In genomic region chr6:113251921-113252320, GRCm38 (mm10) we compare ENCODE assay signal across 24 mouse cellular contexts. TPM values are rescaled to one million over a fixed set of nuclear protein-coding genes. Genes with fewer than 3 reads are reported as not detected.
DNase-seq lines count a peak whose midpoint lies in the region; ATAC-seq and TF ChIP-seq lines count a peak whose summit lies in the region.
"Had no signal": no experiment of that assay in that cellular context is flagged by ENCODE, and none has a peak within 500 bp of the region (broad histone marks: within the 10 kb centered on the region; RNA-seq: fewer than 3 reads in every experiment).

No protein-coding gene starts in this region.

- H3K4me2 ChIP-seq in liver, postnatal 0 days (ENCODE audit: low read depth, low read length): no peak overlapping the region
- no peak overlapping the region for H3K4me2 ChIP-seq in liver, embryonic 11.5 days
- H3K4me2 ChIP-seq: embryonic facial prominence, embryonic 15.5 days; heart, embryonic 15.5 days; limb, embryonic 15.5 days had no signal

- H3K4me3 ChIP-seq in gastrocnemius, adult 2 months: no peak overlapping the region
- H3K4me3 ChIP-seq in liver, postnatal 0 days (ENCODE audit: low read depth, low read length): no peak overlapping the region
- no peak overlapping the region for H3K4me3 ChIP-seq in liver, embryonic 11.5 days (ENCODE audit: low read depth, low read length)
- H3K4me3 ChIP-seq in ES-E14 (ENCODE audit: insufficient read depth in 1 of 2, low read depth in 1 of 2, low read length in 2 of 2, poor library complexity in 1 of 2, severe bottlenecking in 1 of 2): no peak overlapping the region
- H3K4me3 ChIP-seq: embryonic facial prominence, embryonic 15.5 days; forebrain, embryonic 10.5 days; heart, embryonic 15.5 days; limb, embryonic 15.5 days had no signal

- peaks cover 53% of the 10 kb centered on the region for H3K36me3 ChIP-seq in liver, postnatal 0 days (replicated peaks; ENCODE audit: insufficient read depth, low read length)
- peaks cover 19% of the 10 kb centered on the region for H3K36me3 ChIP-seq in liver, embryonic 11.5 days (ENCODE audit: control insufficient read depth, insufficient read depth, low read length)
- peaks cover 15% of the 10 kb centered on the region; the same call in 1 of the 2 replicates for H3K36me3 ChIP-seq in ES-E14 (ENCODE audit: control insufficient read depth, insufficient read depth, low read length, poor library complexity, severe bottlenecking)

- in situ Hi-C loops in ES-E14 (cut with MboI; ENCODE audit: low sequenced_read_pairs in 2 of 2, unreplicated experiment in 2 of 2): no loop called here

- no peak overlapping the region for H3K9ac ChIP-seq in liver, postnatal 0 days (replicated peaks)
- H3K9ac ChIP-seq in liver, embryonic 11.5 days (ENCODE audit: low read depth, low read length): no peak overlapping the region
- no peak overlapping the region for H3K9ac ChIP-seq in ES-E14 (ENCODE audit: insufficient read depth, low read depth, low read length, poor library complexity, severe bottlenecking)
- H3K9ac ChIP-seq: embryonic facial prominence, embryonic 15.5 days; heart, embryonic 15.5 days; limb, embryonic 15.5 days had no signal

- no peaks in the 10 kb centered on the region for H3K27me3 ChIP-seq in liver, postnatal 0 days (ENCODE audit: insufficient read depth, low read length)
- no peaks in the 10 kb centered on the region for H3K27me3 ChIP-seq in liver, embryonic 11.5 days (replicated peaks; ENCODE audit: control insufficient read depth, insufficient read depth, low read length)
- H3K27me3 ChIP-seq: embryonic facial prominence, embryonic 15.5 days; heart, embryonic 15.5 days; limb, embryonic 15.5 days had no signal

- peak; percentile 27; the same call in 1 of the 2 replicates for TF ChIP-seq CTCF in gastrocnemius, adult 2 months (IDR thresholded peaks at IDR 0.05)
- peak; percentile 30 for TF ChIP-seq CTCF in liver, postnatal 0 days (IDR thresholded peaks at IDR 0.05; ENCODE audit: low read depth)

- intact Hi-C loops in gastrocnemius, adult 2 months (cut with DNase I): loop anchor here (5.0 kb wide), 1 partner anchor 50 kb away; no protein-coding TSS in a partner anchor

- no peak for TF ChIP-seq EP300 in liver, postnatal 0 days (IDR thresholded peaks at IDR 0.05; ENCODE audit: low read depth)

- H3K27ac ChIP-seq in gastrocnemius, adult 2 months: no peak overlapping the region
- no peak overlapping the region for H3K27ac ChIP-seq in liver, postnatal 0 days (ENCODE audit: low read depth)
- H3K27ac ChIP-seq in liver, embryonic 11.5 days (ENCODE audit: low read depth, low read length): no peak overlapping the region
- H3K27ac ChIP-seq in ES-E14 (ENCODE audit: insufficient read depth, low read depth, low read length, poor library complexity, severe bottlenecking): no peak overlapping the region
- H3K27ac ChIP-seq: embryonic facial prominence, embryonic 15.5 days; forebrain, embryonic 10.5 days; heart, embryonic 15.5 days; limb, embryonic 15.5 days had no signal

- DNase-seq in gastrocnemius, adult 2 months: no peak
- no peak for DNase-seq in gastrocnemius, postnatal 10 days
- DNase-seq in liver, postnatal 0 days: no peak
- DNase-seq in liver, embryonic 11.5 days (ENCODE audit: low spot score): no peak
- DNase-seq in ES-E14 (ENCODE audit: low read depth, low spot score) (no peak), MN1 (ENCODE audit: low spot score) (no peak)
- peak; percentile 29 for DNase-seq in induced T-regulatory cell, adult 2 months (ENCODE audit: low read depth)
- no peak for DNase-seq in left cerebral cortex, adult 8-10 months (ENCODE audit: low spot score in 2 of 2)
- DNase-seq: cerebellum, adult 18-20 months; cerebellum, postnatal 36 days; heart, adult 11 months; heart, postnatal 4 days; kidney, adult 18-20 months; kidney, postnatal 25 days; lung, adult 2 months; lung, postnatal 4 days; retina, postnatal 1 day had no signal

- no peak for ATAC-seq in liver, postnatal 0 days
- ATAC-seq in liver, embryonic 11.5 days (replicated peaks; ENCODE audit: low FRiP score): no peak
- ATAC-seq: hindbrain, embryonic 16.5 days had no signal

- H3K4me1 ChIP-seq in liver, postnatal 0 days (ENCODE audit: insufficient read depth): no peaks in the 10 kb centered on the region
- no peaks in the 10 kb centered on the region for H3K4me1 ChIP-seq in liver, embryonic 11.5 days (replicated peaks; ENCODE audit: control insufficient read depth, insufficient read depth, low read length)
- H3K4me1 ChIP-seq in ES-E14 (ENCODE audit: control insufficient read depth in 2 of 2, insufficient read depth in 2 of 2, low read length in 2 of 2, poor library complexity in 1 of 2): peaks cover 0 to 5% of the 10 kb centered on the region in 2 experiments; a peak in 1 of 4 replicates
- H3K4me1 ChIP-seq: embryonic facial prominence, embryonic 15.5 days; forebrain, embryonic 10.5 days; limb, embryonic 15.5 days had no signal

- no peaks in the 10 kb centered on the region for H3K9me3 ChIP-seq in liver, postnatal 0 days (ENCODE audit: low read length)
- no peaks in the 10 kb centered on the region for H3K9me3 ChIP-seq in liver, embryonic 11.5 days (ENCODE audit: control insufficient read depth, low read length)
- H3K9me3 ChIP-seq in ES-E14 (ENCODE audit: control insufficient read depth, insufficient read depth, low read depth, low read length): no peaks in the 10 kb centered on the region
- H3K9me3 ChIP-seq: embryonic facial prominence, embryonic 15.5 days; forebrain, embryonic 10.5 days; heart, embryonic 15.5 days; limb, embryonic 15.5 days had no signal

TF ChIP-seq in ES-E14, 5 proteins besides CTCF, POLR2A, EP300 and RAD21:
- TF ChIP-seq MAFK (IDR thresholded peaks at IDR 0.05; ENCODE audit: insufficient read depth, low read depth, low read length) (no peak), ZC3H11A (IDR thresholded peaks at IDR 0.05; ENCODE audit: borderline replicate concordance, low read depth, low read length) (0 out of 2 replicates have a peak, but pooled peaks have one; percentile 12)

RNA-seq across cellular contexts. Expression of gene Mtmr14, which starts 14.3 kb away (rescaled TPM):
- 10 to 100 TPM; 14.9 to 16.0 TPM for total RNA-seq in gastrocnemius, adult 2 months (2021)
- 10 to 100 TPM; 11.9 to 13.2 TPM for total RNA-seq in gastrocnemius, postnatal 10 days (2021)
- 15.1 and 16.1 TPM in 2 replicates for polyA plus RNA-seq in liver, postnatal 0 days (2015; fragmentation: Nextera tagmentation; extraction: Ambion mirVana)
- 29.9 and 30.7 TPM in 2 replicates for polyA plus RNA-seq in liver, embryonic 11.5 days (2014; fragmentation: Nextera tagmentation; extraction: Ambion mirVana)
- total RNA-seq in ES-E14 (2012; rRNA removed): 42.4 and 44.8 TPM in 2 replicates
- total RNA-seq in left cerebral cortex, adult 8-10 months (2022): 10 to 100 TPM; 14.5 to 22.9 (median 16.4) TPM

RNA-seq across cellular contexts. Expression of gene Cpne9, which starts 30.2 kb away (rescaled TPM):
- not detected for total RNA-seq in gastrocnemius, adult 2 months (2021)
- under 1 TPM in 1 of 2 experiments, not detected in 1; 0.23 TPM for total RNA-seq in gastrocnemius, postnatal 10 days (2021)
- 0.02 and 0.04 TPM in 2 replicates for polyA plus RNA-seq in liver, postnatal 0 days (2015; fragmentation: Nextera tagmentation; extraction: Ambion mirVana)
- polyA plus RNA-seq in liver, embryonic 11.5 days (2014; fragmentation: Nextera tagmentation; extraction: Ambion mirVana): 0.07 TPM in 1 of 2 replicates, not detected in the other
- 1.7 and 2.9 TPM in 2 replicates for total RNA-seq in ES-E14 (2012; rRNA removed)
- total RNA-seq in left cerebral cortex, adult 8-10 months (2022): 10 to 100 TPM; 66.7 to 78.5 (median 72.0) TPM
- total RNA-seq: gastrocnemius, adult 8-10 months; heart, postnatal 4 days had no signal
- polyA plus RNA-seq: heart, embryonic 15.5 days had no signal

RNA-seq across cellular contexts. Expression of gene Brpf1, which starts 55.0 kb away (rescaled TPM):
- 10 to 100 TPM; 10.2 to 10.3 TPM for total RNA-seq in gastrocnemius, adult 2 months (2021)
- total RNA-seq in gastrocnemius, postnatal 10 days (2021): 10 to 100 TPM; 13.7 to 18.2 TPM
- polyA plus RNA-seq in liver, postnatal 0 days (2015; fragmentation: Nextera tagmentation; extraction: Ambion mirVana): 4.1 and 4.8 TPM in 2 replicates
- polyA plus RNA-seq in liver, embryonic 11.5 days (2014; fragmentation: Nextera tagmentation; extraction: Ambion mirVana): 22.0 and 23.3 TPM in 2 replicates
- 38.8 and 43.1 TPM in 2 replicates for total RNA-seq in ES-E14 (2012; rRNA removed)
- total RNA-seq in left cerebral cortex, adult 8-10 months (2022): 10 to 100 TPM; 30.0 to 32.9 (median 31.5) TPM

RNA-seq across cellular contexts. Expression of gene Lhfpl4, which starts 56.7 kb away (rescaled TPM):
- total RNA-seq in gastrocnemius, adult 2 months (2021): under 1 TPM; 0.39 to 0.54 TPM
- under 1 TPM; 0.75 to 0.81 TPM for total RNA-seq in gastrocnemius, postnatal 10 days (2021)
- not detected in 2 replicates for polyA plus RNA-seq in liver, postnatal 0 days (2015; fragmentation: Nextera tagmentation; extraction: Ambion mirVana)
- 0.81 and 1.0 TPM in 2 replicates for polyA plus RNA-seq in liver, embryonic 11.5 days (2014; fragmentation: Nextera tagmentation; extraction: Ambion mirVana)
- 5.2 and 5.9 TPM in 2 replicates for total RNA-seq in ES-E14 (2012; rRNA removed)
- total RNA-seq in left cerebral cortex, adult 8-10 months (2022): 10 to 100 TPM; 80.5 to 86.0 (median 81.1) TPM
- total RNA-seq: monocyte, adult 5-6 weeks had no signal

Comparison
In these comparisons a context has a peak if more than half of its experiments do, and no peak if none do; other contexts are left out.
1. RNA of gene Cpne9, which starts 30.2 kb away (total RNA-seq): 66.7 to 78.5 TPM in left cerebral cortex, adult 8-10 months; 1.7 to 2.9 TPM in ES-E14, 0.23 TPM in gastrocnemius, postnatal 10 days and not detected in gastrocnemius, adult 2 months; every median in the first group is over 10 times any median in the second.